Mouse (Mus musculus) limb, embryonic 13.5 days (tissue): ENCODE results near the gene Tjap1. TPM values are rescaled to one million over a fixed set of nuclear protein-coding genes. Genes with fewer than 3 reads are reported as not detected.
A peak's percentile ranks its signal among the peaks of the same experiment; 100 is the strongest.

ENCODE experiments used
- ATAC-seq: fragments of 200-750 bp; cut with Nextera tagmentation; 2 replicates; pipeline ENCODE4 v1.8.0; 2017; ENCODE audit warnings: low read depth, moderate number of reproducible peaks, moderate TSS enrichment; ENCODE audit not compliant: low FRiP score
- H3K27ac ChIP-seq: fragments of 300-500 bp; sonication (generic); 2 replicates; pipeline ENCODE4 v1.5.1; 2015; ENCODE audit warnings: inconsistent platforms, mild to moderate bottlenecking, moderate library complexity
- H3K27me3 ChIP-seq: fragments of 300-500 bp; sonication (generic); 2 replicates; pipeline ENCODE4 v1.6.1; 2015; ENCODE audit warnings: mild to moderate bottlenecking, inconsistent platforms
- H3K36me3 ChIP-seq: fragments of 300-500 bp; sonication (generic); 2 replicates; pipeline ENCODE4 v1.6.1; 2015; ENCODE audit warnings: inconsistent platforms, mild to moderate bottlenecking, moderate library complexity
- H3K4me1 ChIP-seq: fragments of 300-500 bp; sonication (generic); 2 replicates; pipeline ENCODE4 v1.6.1; 2015; ENCODE audit warnings: inconsistent platforms
- H3K4me2 ChIP-seq: fragments of 300-500 bp; sonication (generic); replicated peaks from 2 replicates; pipeline ENCODE4 v1.6.1; 2015; ENCODE audit warnings: inconsistent platforms, mild to moderate bottlenecking, moderate library complexity
- H3K4me3 ChIP-seq: fragments of 300-500 bp; sonication (generic); 2 replicates; pipeline ENCODE4 v1.5.1; 2015; ENCODE audit warnings: moderate library complexity, mild to moderate bottlenecking, inconsistent platforms
- H3K9ac ChIP-seq: fragments of 300-500 bp; sonication (generic); 2 replicates; pipeline ENCODE4 v1.6.1; 2015; ENCODE audit warnings: mild to moderate bottlenecking, inconsistent platforms
- H3K9me3 ChIP-seq: fragments of 300-500 bp; sonication (generic); 2 replicates; pipeline ENCODE4 v1.6.1; 2016; ENCODE audit warnings: inconsistent platforms
- WGBS: fragments of 180-500 bp; shearing (Covaris S2); methylation state at CpG from one replicate; pipeline ENCODE4 v1.1.7; 2015; 5-methylcytosine and 5-hydroxymethylcytosine counted together
- polyA plus RNA-seq: library from polyadenylated mRNA; unstranded; fragments of >200 nt; fragmentation: Nextera tagmentation; extraction: Ambion mirVana; gene quantifications from 2 replicates; pipeline ENCODE4 v1.2.1, GENCODE M21; 2015

The Tjap1 gene
- polyA plus RNA-seq, 1 experiment from 2014 or later, result 68.2 TPM

DNA sequence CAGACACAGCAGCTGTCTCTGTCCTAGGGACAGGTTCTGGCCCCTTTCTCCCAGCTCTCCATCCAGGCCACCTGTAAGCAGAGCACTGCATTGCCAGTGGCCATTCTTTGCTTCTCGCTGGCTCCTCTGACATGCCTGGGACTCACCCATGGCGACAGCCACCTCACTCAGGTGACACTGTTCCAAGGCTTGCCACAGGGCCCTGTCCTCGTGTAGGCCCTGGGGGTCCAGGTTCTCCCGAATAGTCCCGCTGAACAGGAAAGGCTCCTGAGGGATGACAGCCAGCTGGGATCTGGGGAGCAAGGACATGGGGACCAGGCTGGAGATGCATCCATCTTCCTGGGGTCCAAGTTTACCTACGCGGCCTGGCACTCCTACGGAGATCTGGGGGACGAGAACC, 21.4 kb upstream of the Tjap1 start:
- H3K9me3 ChIP-seq, result no peaks in the 10 kb centered on the region
- H3K27ac ChIP-seq, result no peak overlapping the region
- 85% methylated on average over 9 of the region's 9 CpGs for WGBS
- no peak overlapping the region for H3K9ac ChIP-seq
- H3K4me3 ChIP-seq, result no peak overlapping the region
- H3K4me2 ChIP-seq, result no peak overlapping the region
- H3K4me1 ChIP-seq, result no peaks in the 10 kb centered on the region
- H3K36me3 ChIP-seq, result peaks cover 32% of the 10 kb centered on the region
- ATAC-seq, result no peak
- peaks cover 17% of the 10 kb centered on the region for H3K27me3 ChIP-seq

DNA sequence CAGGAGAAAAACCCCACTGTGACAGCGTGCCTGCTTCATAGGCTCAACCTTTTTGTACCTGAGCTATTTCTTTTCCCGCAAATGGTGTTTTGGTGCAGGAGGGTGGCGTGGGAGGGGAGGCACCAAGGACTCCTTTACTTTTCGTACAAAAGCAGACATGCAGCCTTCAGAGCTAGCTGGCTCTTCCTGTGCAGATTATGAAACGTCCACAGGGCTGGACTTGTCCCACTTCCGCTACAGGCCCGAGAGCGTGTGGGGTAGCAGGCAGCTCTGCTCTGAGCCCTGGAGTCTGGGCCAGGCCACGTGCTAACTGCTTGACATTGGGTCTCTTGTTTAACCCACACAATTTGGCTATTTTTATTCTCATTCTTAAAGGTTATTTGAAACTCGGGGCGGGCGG, 19.1 kb upstream of the Tjap1 start:
- WGBS, result 69% methylated on average over 12 of the region's 12 CpGs
- Histone ChIP-seq H3K4me2 (no peak overlapping the region), H3K4me1 (peaks cover 16% of the 10 kb centered on the region), H3K27ac (no peak overlapping the region), H3K36me3 (peaks cover 30% of the 10 kb centered on the region), H3K4me3 (no peak overlapping the region), H3K9me3 (no peaks in the 10 kb centered on the region), H3K27me3 (peaks cover 40% of the 10 kb centered on the region), H3K9ac (no peak overlapping the region)
- no peak for ATAC-seq

DNA sequence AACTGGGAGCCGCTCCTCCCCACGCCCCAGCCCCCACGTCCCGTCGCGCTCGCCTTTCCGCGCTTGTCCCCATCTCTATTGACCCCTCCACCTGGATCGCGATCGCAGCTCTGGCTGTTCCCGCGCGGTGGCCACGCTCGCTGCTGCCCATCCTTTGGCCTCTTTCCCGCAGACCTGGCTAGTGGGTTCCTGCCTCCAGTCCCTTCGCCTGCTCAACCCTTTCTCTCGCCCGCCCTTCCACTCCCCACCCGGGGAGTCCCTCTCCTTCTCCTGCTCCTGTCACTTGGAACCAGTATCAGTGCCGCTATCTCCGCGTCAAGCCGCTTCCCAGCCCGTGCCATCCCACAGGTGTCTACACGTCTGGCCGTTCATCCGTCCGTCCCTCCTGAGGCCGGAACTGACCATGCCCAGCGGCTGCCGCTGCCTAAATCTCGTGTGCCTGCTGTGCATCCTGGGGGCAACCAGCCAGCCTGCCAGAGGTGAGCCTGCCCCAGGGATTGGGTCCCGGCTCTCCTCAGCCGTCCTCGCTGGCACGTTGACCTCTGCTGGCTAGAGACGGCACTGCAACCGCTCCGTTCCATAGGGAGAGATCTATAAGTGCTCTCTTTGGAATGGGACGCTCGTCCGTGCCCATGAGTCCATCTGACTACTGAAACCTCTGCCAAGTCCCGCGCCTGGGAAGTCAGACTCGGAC, 15.5 kb upstream of the Tjap1 start:
- H3K9ac ChIP-seq, result peak overlapping the region; percentile 76
- H3K27ac ChIP-seq, result no peak overlapping the region
- WGBS, result under 1% methylated on average over 48 of the region's 48 CpGs
- ATAC-seq, result peak; percentile 79
- H3K27me3 ChIP-seq, result peaks cover 69% of the 10 kb centered on the region
- peak overlapping the region; percentile 100 for H3K4me2 ChIP-seq
- peaks cover 17% of the 10 kb centered on the region for H3K4me1 ChIP-seq
- H3K36me3 ChIP-seq, result peaks cover 3% of the 10 kb centered on the region; the same call in 1 of the 2 replicates
- peak overlapping the region; percentile 66 for H3K4me3 ChIP-seq
- no peaks in the 10 kb centered on the region for H3K9me3 ChIP-seq

DNA sequence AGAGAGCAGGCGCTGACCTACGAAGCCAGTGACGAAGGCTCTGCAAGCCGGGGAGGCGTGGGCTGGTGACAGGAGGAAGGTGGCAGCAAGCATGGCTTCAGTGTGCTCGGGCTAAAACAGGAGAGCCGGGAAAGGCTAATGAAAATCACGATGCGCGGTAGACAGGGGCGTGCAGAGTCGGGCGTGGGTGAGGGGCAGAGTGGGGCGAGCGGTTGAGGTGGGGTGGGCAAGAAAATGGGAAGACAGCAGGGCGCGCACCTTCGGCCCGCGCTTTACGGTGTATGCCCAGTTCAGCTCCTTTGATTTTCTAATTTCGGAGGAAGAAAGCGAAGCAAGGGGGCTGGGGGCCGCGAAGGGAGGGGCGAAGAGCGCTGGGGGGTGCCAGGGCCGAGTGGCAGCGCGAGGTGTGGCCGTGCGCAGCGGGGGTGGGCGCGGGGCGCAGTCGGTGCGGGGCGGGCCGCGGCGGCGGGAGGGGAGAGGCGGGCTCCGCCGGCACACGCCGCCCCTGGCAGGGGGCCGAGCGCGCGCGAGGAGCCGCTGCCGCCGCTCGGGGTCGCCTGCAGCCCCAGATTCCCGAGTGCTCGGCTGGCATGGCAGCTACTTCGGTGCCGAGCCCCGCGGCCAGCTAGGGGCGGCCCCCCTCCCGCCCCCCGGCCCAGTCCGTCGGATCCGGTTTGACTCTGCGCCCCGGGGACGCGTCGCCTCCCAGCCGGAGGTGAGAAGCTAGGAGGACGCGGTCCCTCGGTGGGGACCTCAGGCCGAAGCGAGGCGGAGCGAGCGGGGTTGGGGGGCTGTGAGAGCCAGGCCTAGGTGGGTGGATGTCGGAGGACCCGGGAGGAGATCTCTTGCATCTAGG, 14.8 kb upstream of the Tjap1 start, which contains the start of gene Dlk2:
Dlk2 (plus strand) TSS at position 58 of the 856 bp plus-strand sequence.
- H3K27me3 ChIP-seq, result peaks cover 75% of the 10 kb centered on the region
- H3K4me1 ChIP-seq, result peaks cover 17% of the 10 kb centered on the region
- H3K27ac ChIP-seq, result no peak within 1 kb of the TSS

DNA sequence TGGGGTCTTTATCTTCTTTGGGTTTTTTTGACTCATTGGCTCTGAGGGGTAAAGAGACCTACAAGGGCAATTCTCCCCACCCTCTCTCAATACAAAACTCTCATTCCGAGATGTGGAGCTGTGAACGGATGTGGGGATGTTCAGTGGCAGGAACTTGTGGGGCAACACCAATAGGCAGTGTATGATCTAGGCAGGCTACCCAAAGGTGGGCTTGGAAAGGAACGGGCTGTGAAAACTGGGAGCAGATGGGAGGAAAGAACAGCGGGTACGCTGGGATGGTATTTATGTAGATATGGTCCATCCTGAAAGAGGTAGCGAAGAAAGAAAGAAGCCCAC, 14.2 kb upstream of the Tjap1 start:
- Histone ChIP-seq H3K9me3 (no peaks in the 10 kb centered on the region), H3K27me3 (peaks cover 75% of the 10 kb centered on the region), H3K27ac (no peak overlapping the region), H3K36me3 (no peaks in the 10 kb centered on the region), H3K4me2 (peak overlapping the region; percentile 100), H3K9ac (peak overlapping the region; percentile 76; the same call in 1 of the 2 replicates), H3K4me1 (peaks cover 17% of the 10 kb centered on the region), H3K4me3 (peak overlapping the region; percentile 66)
- ATAC-seq, result no peak
- WGBS, result 12% methylated on average over 6 of the region's 6 CpGs

More for the DNA sequence above, 14.8 kb upstream of the Tjap1 start, which contains the start of gene Dlk2:
- Histone ChIP-seq H3K4me2 (peak within 1 kb of the TSS; percentile 100), H3K4me3 (peak within 1 kb of the TSS; percentile 66), H3K36me3 (no peaks in the 10 kb centered on the region; the same call in 1 of the 2 replicates), H3K9me3 (no peaks in the 10 kb centered on the region), H3K9ac (peak within 1 kb of the TSS; percentile 76)
- ATAC-seq, result peak; percentile 34; the same call in 1 of the 2 replicates
- under 1% methylated on average over 70 of the region's 86 CpGs for WGBS

DNA sequence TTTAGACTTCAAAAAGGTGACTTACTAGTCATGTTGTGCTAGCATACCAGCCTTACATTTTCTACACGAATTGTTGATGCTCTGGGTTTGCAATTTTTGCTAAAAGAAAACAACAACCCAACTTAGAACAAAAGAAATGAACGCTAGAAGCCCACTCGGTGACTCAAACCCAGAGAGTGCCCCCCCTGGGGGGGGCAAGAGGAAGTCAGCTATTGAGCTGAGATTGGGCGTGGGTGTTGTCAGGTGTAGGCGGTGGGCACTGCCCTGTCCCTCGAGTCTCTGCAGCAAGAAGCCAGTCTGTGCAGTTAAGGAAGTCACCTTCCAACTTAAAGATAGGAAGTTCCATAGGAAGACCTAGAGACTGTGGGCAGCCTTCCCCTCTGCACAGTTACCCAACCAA, 13.8 kb upstream of the Tjap1 start:
- H3K27ac ChIP-seq, result no peak overlapping the region
- no peaks in the 10 kb centered on the region for H3K36me3 ChIP-seq
- ATAC-seq, result no peak
- peaks cover 74% of the 10 kb centered on the region for H3K27me3 ChIP-seq
- peak overlapping the region; percentile 66 for H3K4me3 ChIP-seq
- H3K9me3 ChIP-seq, result no peaks in the 10 kb centered on the region
- 35% methylated on average over 6 of the region's 6 CpGs for WGBS
- H3K9ac ChIP-seq, result no peak overlapping the region
- peak overlapping the region; percentile 100 for H3K4me2 ChIP-seq
- H3K4me1 ChIP-seq, result peaks cover 17% of the 10 kb centered on the region

DNA sequence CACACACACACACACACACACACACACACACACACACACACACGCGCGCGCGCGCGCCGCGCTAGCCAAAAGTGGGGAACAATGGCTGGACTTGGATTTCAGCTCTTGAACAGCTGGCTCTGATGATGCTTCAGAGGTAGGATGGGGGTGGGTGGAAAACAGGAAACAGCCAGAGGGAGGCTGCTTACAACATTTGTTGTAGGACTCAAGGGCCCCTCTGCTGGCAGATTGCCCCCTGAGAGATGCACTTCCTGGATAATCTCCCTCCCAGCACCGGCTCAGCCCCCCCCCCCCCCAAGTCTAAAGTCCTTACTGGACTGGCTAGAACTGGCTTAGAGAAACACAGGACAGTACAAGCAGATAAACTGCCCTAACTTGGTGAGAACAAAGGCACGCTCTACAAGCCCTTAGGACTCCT, 4.9 kb upstream of the Tjap1 start:
- H3K4me3 ChIP-seq, result no peak overlapping the region
- no peak overlapping the region for H3K9ac ChIP-seq
- H3K4me1 ChIP-seq, result peaks cover 18% of the 10 kb centered on the region
- peak; percentile 35; the same call in 1 of the 2 replicates for ATAC-seq
- no peaks in the 10 kb centered on the region; the same call in 1 of the 2 replicates for H3K27me3 ChIP-seq
- H3K4me2 ChIP-seq, result peak overlapping the region; percentile 21; the same call in 1 of the 2 replicates
- 73% methylated on average over 10 of the region's 11 CpGs for WGBS
- no peaks in the 10 kb centered on the region for H3K9me3 ChIP-seq
- no peaks in the 10 kb centered on the region for H3K36me3 ChIP-seq
- peak overlapping the region; percentile 63; the same call in 1 of the 2 replicates for H3K27ac ChIP-seq

DNA sequence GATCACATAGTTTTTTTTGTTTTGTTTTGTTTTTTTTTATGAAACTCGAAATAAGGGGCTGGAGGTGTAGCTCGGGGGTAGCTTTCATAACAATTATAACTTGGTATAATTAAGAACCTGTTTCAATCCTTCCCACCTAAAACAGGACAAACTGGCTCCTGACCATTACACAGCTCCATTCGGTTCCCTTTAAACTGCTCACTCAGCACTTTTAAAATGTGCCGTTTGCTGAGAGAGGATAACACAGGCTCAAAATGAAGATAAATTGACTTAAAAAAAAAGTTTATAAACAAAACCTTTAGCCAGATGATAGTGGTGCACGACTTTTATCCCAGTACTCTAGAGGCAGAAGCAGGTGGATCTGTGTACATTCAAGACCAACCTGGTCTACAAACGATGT, 2.6 kb upstream of the Tjap1 start:
- peaks cover 7% of the 10 kb centered on the region for H3K36me3 ChIP-seq
- H3K27me3 ChIP-seq, result no peaks in the 10 kb centered on the region; the same call in 1 of the 2 replicates
- H3K4me2 ChIP-seq, result no peak overlapping the region
- no peaks in the 10 kb centered on the region for H3K9me3 ChIP-seq
- H3K27ac ChIP-seq, result no peak overlapping the region
- WGBS, result 66% methylated on average over 6 of the region's 6 CpGs
- no peak overlapping the region for H3K4me3 ChIP-seq
- H3K4me1 ChIP-seq, result peaks cover 36% of the 10 kb centered on the region
- no peak overlapping the region for H3K9ac ChIP-seq
- ATAC-seq, result no peak

DNA sequence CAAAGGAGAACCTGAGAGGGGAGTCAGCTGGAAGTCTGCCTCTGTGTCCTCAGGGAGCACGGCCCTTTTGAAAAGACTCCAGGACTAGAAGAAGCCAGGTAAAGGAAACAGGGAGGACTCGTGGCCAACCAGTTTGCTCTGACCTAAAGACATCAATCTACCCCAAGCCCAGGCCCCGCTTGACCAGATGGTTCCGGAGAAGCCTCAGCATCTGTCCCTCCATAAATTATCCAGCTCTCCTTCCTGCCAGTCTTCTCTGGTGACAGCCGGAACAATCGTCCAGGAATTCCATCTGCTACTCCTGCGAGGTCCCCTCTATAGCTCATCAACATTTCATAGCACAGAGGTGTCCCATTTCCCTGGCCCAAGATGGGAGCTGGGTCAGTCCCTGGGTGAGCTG, 1.8 kb upstream of the Tjap1 start:
- no peaks in the 10 kb centered on the region for H3K27me3 ChIP-seq
- peaks cover 36% of the 10 kb centered on the region for H3K4me1 ChIP-seq
- H3K9ac ChIP-seq, result no peak overlapping the region
- H3K9me3 ChIP-seq, result no peaks in the 10 kb centered on the region
- 47% methylated on average over 7 of the region's 7 CpGs for WGBS
- H3K4me2 ChIP-seq, result no peak overlapping the region
- H3K36me3 ChIP-seq, result peaks cover 14% of the 10 kb centered on the region
- H3K4me3 ChIP-seq, result no peak overlapping the region
- H3K27ac ChIP-seq, result no peak overlapping the region
- no peak for ATAC-seq

DNA sequence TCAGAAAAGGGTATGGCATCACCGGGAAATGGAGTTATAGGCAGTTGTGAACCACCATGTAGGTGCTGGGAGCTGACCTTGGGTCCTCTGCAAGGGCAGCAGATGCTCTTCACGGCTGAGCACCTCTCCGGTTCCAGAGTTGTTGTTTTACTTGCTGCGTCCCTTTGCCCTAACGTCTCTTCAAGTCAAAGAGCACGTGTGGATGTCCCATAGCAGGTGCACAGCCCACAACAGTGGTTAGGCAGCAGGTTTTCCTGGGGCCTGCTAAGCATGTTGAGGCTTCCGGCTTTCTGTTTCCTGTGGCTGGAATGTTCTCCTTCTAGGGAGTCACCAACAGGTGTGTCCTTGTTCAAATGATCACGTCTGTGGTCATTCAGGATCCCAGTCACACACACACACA, 1.1 kb upstream of the Tjap1 start:
- Histone ChIP-seq H3K9me3 (no peaks in the 10 kb centered on the region), H3K4me2 (no peak overlapping the region), H3K4me3 (no peak overlapping the region), H3K27me3 (no peaks in the 10 kb centered on the region), H3K27ac (no peak overlapping the region), H3K9ac (no peak overlapping the region), H3K4me1 (peaks cover 39% of the 10 kb centered on the region), H3K36me3 (peaks cover 22% of the 10 kb centered on the region)
- no peak for ATAC-seq
- 78% methylated on average over 8 of the region's 8 CpGs for whole genome bisulfite sequencing

DNA sequence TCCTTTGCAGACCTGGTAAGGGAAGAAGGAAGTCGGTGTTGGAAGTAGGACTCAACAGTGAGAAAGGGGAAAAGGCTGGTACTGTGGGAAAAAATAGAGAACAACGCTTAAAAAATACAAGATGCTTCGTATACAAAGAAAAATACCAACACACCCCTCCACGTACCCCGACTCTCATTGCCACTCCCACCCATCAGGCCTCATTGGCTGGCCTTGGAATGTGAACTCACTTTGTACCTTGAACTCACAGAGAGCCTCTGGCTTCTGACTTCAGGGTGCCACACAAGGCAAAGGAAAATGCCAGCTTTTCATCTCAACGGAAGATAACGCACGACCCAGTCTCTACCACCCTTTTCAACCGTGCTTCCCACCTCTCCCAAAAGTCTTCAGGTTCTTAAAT, 314 bp upstream of the Tjap1 start:
- peak; percentile 21; the same call in 1 of the 2 replicates for ATAC-seq
- Histone ChIP-seq H3K4me1 (peaks cover 44% of the 10 kb centered on the region), H3K4me3 (peak overlapping the region; percentile 68), H3K9me3 (no peaks in the 10 kb centered on the region), H3K4me2 (peak overlapping the region; percentile 88), H3K27ac (no peak overlapping the region), H3K36me3 (peaks cover 29% of the 10 kb centered on the region), H3K9ac (no peak overlapping the region; the same call in 1 of the 2 replicates), H3K27me3 (no peaks in the 10 kb centered on the region)
- 27% methylated on average over 9 of the region's 9 CpGs for WGBS
